In genomic region chr5:74304767-74305166, GRCm38 (mm10) we compare ENCODE assay signal across 13 mouse cellular contexts.
DNase-seq lines count a peak whose midpoint lies in the region; ATAC-seq and TF ChIP-seq lines count a peak whose summit lies in the region.
"Had no signal": no experiment of that assay in that cellular context is flagged by ENCODE, and none has a peak within 500 bp of the region (broad histone marks: within the 10 kb centered on the region; RNA-seq: fewer than 3 reads in every experiment).

No protein-coding gene starts in this region.

- no peak for TF ChIP-seq CTCF in liver, adult 2 months (IDR thresholded peaks at IDR 0.05; ENCODE audit: low read depth, low read length)
- no peak for TF ChIP-seq CTCF in liver, postnatal 0 days (IDR thresholded peaks at IDR 0.05; ENCODE audit: low read depth)

- H3K27me3 ChIP-seq in liver, adult 2 months (ENCODE audit: control insufficient read depth, insufficient read depth, low read length): no peaks in the 10 kb centered on the region
- no peaks in the 10 kb centered on the region for H3K27me3 ChIP-seq in liver, postnatal 0 days (ENCODE audit: insufficient read depth, low read length)
- 0 out of 2 replicates have a peak, but pooled peaks cover 2% of the 10 kb centered on the region for H3K27me3 ChIP-seq in limb, embryonic 13.5 days
- no peaks in the 10 kb centered on the region for H3K27me3 ChIP-seq in stomach, embryonic 16.5 days (ENCODE audit: control insufficient read depth, insufficient read depth, low read length)
- no peaks in the 10 kb centered on the region for H3K27me3 ChIP-seq in forebrain, embryonic 12.5 days
- H3K27me3 ChIP-seq in hindbrain, embryonic 12.5 days: no peaks in the 10 kb centered on the region
- H3K27me3 ChIP-seq: hindbrain, embryonic 13.5 days; liver, embryonic 13.5 days; neural tube, embryonic 12.5 days had no signal

- no peaks in the 10 kb centered on the region for H3K79me2 ChIP-seq in liver, adult 2 months (ENCODE audit: control insufficient read depth, insufficient read depth, low read length)

- H3K27ac ChIP-seq in liver, adult 2 months (replicated peaks; ENCODE audit: insufficient read depth, low read depth, low read length): no peak overlapping the region
- H3K27ac ChIP-seq in liver, postnatal 0 days (ENCODE audit: low read depth): no peak overlapping the region
- H3K27ac ChIP-seq in limb, embryonic 13.5 days: peak overlapping the region; percentile 85
- H3K27ac ChIP-seq in stomach, embryonic 16.5 days (ENCODE audit: low read length): peak overlapping the region; percentile 22
- no peak overlapping the region for H3K27ac ChIP-seq in forebrain, embryonic 12.5 days
- no peak overlapping the region for H3K27ac ChIP-seq in hindbrain, embryonic 12.5 days
- H3K27ac ChIP-seq: hindbrain, embryonic 13.5 days; liver, embryonic 13.5 days; neural tube, embryonic 12.5 days had no signal

- H3K4me2 ChIP-seq in liver, postnatal 0 days (ENCODE audit: low read depth, low read length): no peak overlapping the region
- H3K4me2 ChIP-seq in limb, embryonic 13.5 days (replicated peaks): no peak overlapping the region
- H3K4me2 ChIP-seq in stomach, embryonic 16.5 days (ENCODE audit: low read depth, low read length): no peak overlapping the region
- H3K4me2 ChIP-seq in forebrain, embryonic 12.5 days: no peak overlapping the region
- no peak overlapping the region for H3K4me2 ChIP-seq in hindbrain, embryonic 12.5 days (replicated peaks)
- H3K4me2 ChIP-seq: hindbrain, embryonic 13.5 days; liver, embryonic 13.5 days; neural tube, embryonic 12.5 days had no signal

- no peak overlapping the region for H3K9ac ChIP-seq in liver, adult 2 months (ENCODE audit: low read depth, low read length)
- no peak overlapping the region for H3K9ac ChIP-seq in liver, postnatal 0 days (replicated peaks)
- H3K9ac ChIP-seq in limb, embryonic 13.5 days: no peak overlapping the region
- no peak overlapping the region for H3K9ac ChIP-seq in stomach, embryonic 16.5 days (ENCODE audit: low read length)
- no peak overlapping the region for H3K9ac ChIP-seq in forebrain, embryonic 12.5 days
- H3K9ac ChIP-seq in hindbrain, embryonic 12.5 days: no peak overlapping the region
- H3K9ac ChIP-seq: hindbrain, embryonic 13.5 days; liver, embryonic 13.5 days; neural tube, embryonic 12.5 days had no signal

- no peak for TF ChIP-seq EP300 in liver, postnatal 0 days (IDR thresholded peaks at IDR 0.05; ENCODE audit: low read depth)

- ATAC-seq in liver, postnatal 0 days: no peak
- no peak for ATAC-seq in limb, embryonic 13.5 days (ENCODE audit: low FRiP score, low read depth)
- ATAC-seq in stomach, embryonic 16.5 days (ENCODE audit: insufficient read depth, low FRiP score): peak; percentile 72; the same call in 1 of the 2 replicates
- no peak for ATAC-seq in activated CD4-positive, CD25-positive, alpha-beta regulatory T cell, adult 4 months
- no peak for ATAC-seq in forebrain, embryonic 12.5 days (ENCODE audit: low FRiP score)
- ATAC-seq in hindbrain, embryonic 12.5 days (ENCODE audit: low FRiP score): no peak

- H3K36me3 ChIP-seq in liver, adult 2 months (ENCODE audit: control insufficient read depth, insufficient read depth, low read length): no peaks in the 10 kb centered on the region
- H3K36me3 ChIP-seq in liver, postnatal 0 days (replicated peaks; ENCODE audit: insufficient read depth, low read length): no peaks in the 10 kb centered on the region
- H3K36me3 ChIP-seq in limb, embryonic 13.5 days: no peaks in the 10 kb centered on the region
- no peaks in the 10 kb centered on the region for H3K36me3 ChIP-seq in stomach, embryonic 16.5 days (ENCODE audit: control insufficient read depth, insufficient read depth, low read length)
- no peaks in the 10 kb centered on the region for H3K36me3 ChIP-seq in forebrain, embryonic 12.5 days (replicated peaks)
- no peaks in the 10 kb centered on the region for H3K36me3 ChIP-seq in hindbrain, embryonic 12.5 days
- H3K36me3 ChIP-seq: G1E; hindbrain, embryonic 13.5 days; liver, embryonic 13.5 days; neural tube, embryonic 12.5 days had no signal

- 25% methylated on average over 4 of the region's 4 CpGs for WGBS in liver, adult 2 months
- 62% methylated on average over 4 of the region's 4 CpGs for WGBS in liver, postnatal 0 days (ENCODE audit: insufficient replicate concordance)
- WGBS in limb, embryonic 13.5 days: 43% methylated on average over 4 of the region's 4 CpGs
- WGBS in stomach, embryonic 16.5 days: 39% methylated on average over 4 of the region's 4 CpGs
- 72% methylated on average over 4 of the region's 4 CpGs for WGBS in forebrain, embryonic 12.5 days
- 76% methylated on average over 4 of the region's 4 CpGs for WGBS in hindbrain, embryonic 12.5 days

- no peaks in the 10 kb centered on the region for H3K9me3 ChIP-seq in liver, postnatal 0 days (ENCODE audit: low read length)
- no peaks in the 10 kb centered on the region for H3K9me3 ChIP-seq in limb, embryonic 13.5 days
- H3K9me3 ChIP-seq in stomach, embryonic 16.5 days (replicated peaks; ENCODE audit: control insufficient read depth, low read length): no peaks in the 10 kb centered on the region
- no peaks in the 10 kb centered on the region for H3K9me3 ChIP-seq in forebrain, embryonic 12.5 days
- no peaks in the 10 kb centered on the region for H3K9me3 ChIP-seq in hindbrain, embryonic 12.5 days (replicated peaks)
- H3K9me3 ChIP-seq: hindbrain, embryonic 13.5 days; liver, embryonic 13.5 days; neural tube, embryonic 12.5 days had no signal

- TF ChIP-seq POLR2A in liver, adult 2 months (IDR thresholded peaks at IDR 0.05; ENCODE audit: extremely low read depth, insufficient read depth, low read length): no peak

- peaks cover 4% of the 10 kb centered on the region for H3K4me1 ChIP-seq in liver, adult 2 months (ENCODE audit: control insufficient read depth, insufficient read depth, low read length)
- H3K4me1 ChIP-seq in liver, postnatal 0 days (ENCODE audit: insufficient read depth): no peaks in the 10 kb centered on the region
- H3K4me1 ChIP-seq in limb, embryonic 13.5 days: peaks cover 45% of the 10 kb centered on the region
- H3K4me1 ChIP-seq in stomach, embryonic 16.5 days (ENCODE audit: control insufficient read depth, insufficient read depth, low read length): peaks cover 3% of the 10 kb centered on the region; the same call in 1 of the 2 replicates
- 0 out of 2 replicates have a peak, but pooled peaks cover 7% of the 10 kb centered on the region for H3K4me1 ChIP-seq in forebrain, embryonic 12.5 days
- peaks cover 10% of the 10 kb centered on the region for H3K4me1 ChIP-seq in hindbrain, embryonic 12.5 days
- H3K4me1 ChIP-seq: liver, embryonic 13.5 days; neural tube, embryonic 12.5 days had no signal

- H3K4me3 ChIP-seq in liver, adult 2 months (ENCODE audit: insufficient read depth, low read depth, low read length): no peak overlapping the region
- H3K4me3 ChIP-seq in liver, postnatal 0 days (ENCODE audit: low read depth, low read length): no peak overlapping the region
- no peak overlapping the region for H3K4me3 ChIP-seq in limb, embryonic 13.5 days
- no peak overlapping the region for H3K4me3 ChIP-seq in stomach, embryonic 16.5 days (replicated peaks; ENCODE audit: low read length)
- no peak overlapping the region for H3K4me3 ChIP-seq in forebrain, embryonic 12.5 days (replicated peaks)
- no peak overlapping the region for H3K4me3 ChIP-seq in hindbrain, embryonic 12.5 days
- H3K4me3 ChIP-seq: erythroblast, embryonic 14.5 days; hindbrain, embryonic 13.5 days; liver, embryonic 13.5 days; neural tube, embryonic 12.5 days had no signal

- DNase-seq in liver, adult 2 months (ENCODE audit: extremely low read depth, low read depth, low spot score): peak; percentile 64
- no peak for DNase-seq in liver, postnatal 0 days
- peak; percentile 56 for DNase-seq in gastrocnemius, postnatal 10 days
- DNase-seq: liver, embryonic 13.5 days had no signal

Comparison
In these comparisons a context has a peak if more than half of its experiments do, and no peak if none do; other contexts are left out.
1. H3K27ac ChIP-seq: peak in limb, embryonic 13.5 days (single experiment) and stomach, embryonic 16.5 days (single experiment); none in liver, adult 2 months (single experiment), liver, postnatal 0 days (single experiment), forebrain, embryonic 12.5 days (single experiment) and hindbrain, embryonic 12.5 days (single experiment).